Mouse (Mus musculus) heart, embryonic 11.5 days (tissue): Measurements from ENCODE around the gene Cxcr4. TPM values are rescaled to one million over a fixed set of nuclear protein-coding genes. Genes with fewer than 3 reads are reported as not detected.

Source experiments
- ATAC-seq: fragments of 200-750 bp; cut with Nextera tagmentation; replicated peaks from 2 replicates; pipeline ENCODE4 v1.8.0; 2017; ENCODE audit warnings: moderate library complexity; ENCODE audit not compliant: insufficient number of reproducible peaks, low FRiP score, low TSS enrichment
- H3K27ac ChIP-seq: fragments of 300-500 bp; sonication (generic); 2 replicates; pipeline ENCODE4 v1.5.1; 2014; ENCODE audit warnings: mild to moderate bottlenecking, low read depth, low read length
- H3K27me3 ChIP-seq: fragments of 300-500 bp; sonication (generic); 2 replicates; pipeline ENCODE4 v1.6.1; 2014; ENCODE audit warnings: mild to moderate bottlenecking, low read length, mixed read lengths; ENCODE audit not compliant: control insufficient read depth, insufficient read depth
- H3K36me3 ChIP-seq: fragments of 300-500 bp; sonication (generic); 2 replicates; pipeline ENCODE4 v1.6.1; 2014; ENCODE audit warnings: mild to moderate bottlenecking, low read length, moderate library complexity, mixed read lengths; ENCODE audit not compliant: control insufficient read depth, insufficient read depth
- H3K4me1 ChIP-seq: fragments of 300-500 bp; sonication (generic); 2 replicates; pipeline ENCODE4 v1.6.1; 2014; ENCODE audit warnings: low read length; ENCODE audit not compliant: control insufficient read depth, insufficient read depth
- H3K4me2 ChIP-seq: fragments of 300-500 bp; sonication (generic); 2 replicates; pipeline ENCODE4 v1.6.1; 2014; ENCODE audit warnings: mild to moderate bottlenecking, moderate library complexity
- H3K4me3 ChIP-seq: fragments of 300-500 bp; sonication (generic); 2 replicates; pipeline ENCODE4 v1.5.1; 2014; ENCODE audit warnings: low read depth, low read length
- H3K9ac ChIP-seq: fragments of 300-500 bp; sonication (generic); 2 replicates; pipeline ENCODE4 v1.6.1; 2014; ENCODE audit warnings: mild to moderate bottlenecking, low read depth, low read length, moderate library complexity
- H3K9me3 ChIP-seq: fragments of 300-500 bp; sonication (generic); replicated peaks from 2 replicates; pipeline ENCODE4 v1.6.1; 2016; ENCODE audit warnings: low read length; ENCODE audit not compliant: control insufficient read depth
- WGBS: fragments of 180-500 bp; shearing (Covaris S2); extraction: QIAGEN DNeasy Blood & Tissue Kit; methylation state at CpG from one replicate; pipeline ENCODE4 v1.1.7; 2014; ENCODE audit not compliant: insufficient replicate concordance; 5-methylcytosine and 5-hydroxymethylcytosine counted together
- polyA plus RNA-seq: library from polyadenylated mRNA; unstranded; fragments of >200 nt; fragmentation: Nextera tagmentation; extraction: Ambion mirVana; gene quantifications from 2 replicates; pipeline ENCODE4 v1.2.1, GENCODE M21; 2014

Gene Cxcr4
- polyA plus RNA-seq, 1 experiment from 2014 or later: 1.9 TPM

- Histone ChIP-seq H3K4me3 (no peak overlapping the region), H3K9me3 (no peaks in the 10 kb centered on the region), H3K27ac (no peak overlapping the region), H3K27me3 (peaks cover 10% of the 10 kb centered on the region), H3K4me1 (peaks cover 3% of the 10 kb centered on the region; the same call in 1 of the 2 replicates), H3K36me3 (no peaks in the 10 kb centered on the region), H3K9ac (no peak overlapping the region), H3K4me2 (no peak overlapping the region)
- 75% methylated on average over 10 of the region's 10 CpGs for WGBS
- ATAC-seq: no peak
Measured at GRCm38 (mm10) chr1:128539555-128539954, 52.5 kb downstream of the Cxcr4 start.

Other genes with a start within 250 kb of the Cxcr4 start
- gene Mcm6, start 232.6 kb downstream of the Cxcr4 start, polyA plus RNA-seq: 192 and 204 TPM in 2 replicates
- 71.1 and 79.2 TPM in 2 replicates for gene Dars, start 174.9 kb downstream of the Cxcr4 start, polyA plus RNA-seq